11 mouse cellular contexts compared by ENCODE assay signal in the genomic region with DNA sequence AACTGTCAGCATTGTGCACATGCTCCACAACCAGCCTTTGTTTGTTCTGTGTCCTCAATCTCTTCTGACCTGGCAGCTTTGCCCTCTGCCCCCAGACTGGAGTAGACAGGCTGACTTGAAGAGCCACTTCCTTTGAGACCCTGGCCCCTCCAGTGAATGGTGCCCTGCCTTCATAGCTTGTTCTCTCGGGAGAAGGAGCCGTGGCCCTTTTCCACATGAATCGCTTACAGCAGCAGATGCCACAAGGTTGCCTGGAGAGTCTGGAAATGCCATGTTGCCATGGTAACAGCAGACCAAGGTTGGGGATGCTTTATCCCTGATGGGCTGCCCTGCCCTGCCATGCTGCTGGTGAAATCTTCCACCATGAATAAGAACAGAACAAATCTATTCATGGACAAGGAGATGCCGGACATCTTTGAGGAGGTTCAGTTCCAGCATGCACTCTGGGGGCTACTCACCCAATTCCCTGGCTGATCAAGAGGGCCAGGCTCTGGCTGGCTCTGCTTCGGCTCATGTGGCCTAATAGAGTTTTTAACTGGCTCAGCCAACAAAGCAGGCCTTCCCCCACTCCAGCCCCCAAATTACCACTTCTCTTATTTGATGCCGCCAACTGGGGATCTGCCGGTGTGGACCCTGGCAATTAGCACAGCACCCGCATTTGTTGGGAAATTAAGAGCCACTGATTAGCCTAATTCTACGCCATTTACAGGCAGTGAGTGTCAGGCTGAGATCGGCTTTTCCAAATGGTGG. TPM values are rescaled to one million over a fixed set of nuclear protein-coding genes. Genes with fewer than 3 reads are reported as not detected.
DNase-seq lines count a peak whose midpoint lies in the region; ATAC-seq and TF ChIP-seq lines count a peak whose summit lies in the region.
"Had no signal": no experiment of that assay in that cellular context is flagged by ENCODE, and none has a peak within 500 bp of the region (broad histone marks: within the 10 kb centered on the region; RNA-seq: fewer than 3 reads in every experiment).

No protein-coding gene starts in this region.

- H3K4me2 ChIP-seq in midbrain, embryonic 16.5 days (ENCODE audit: low read length): no peak overlapping the region
- no peak overlapping the region for H3K4me2 ChIP-seq in liver, embryonic 11.5 days
- H3K4me2 ChIP-seq: limb, embryonic 15.5 days had no signal

- H3K36me3 ChIP-seq in hindbrain, embryonic 10.5 days: no peaks in the 10 kb centered on the region
- 0 out of 2 replicates have a peak, but pooled peaks cover 4% of the 10 kb centered on the region for H3K36me3 ChIP-seq in midbrain, embryonic 16.5 days (ENCODE audit: control insufficient read depth, insufficient read depth, low read length)
- no peaks in the 10 kb centered on the region for H3K36me3 ChIP-seq in liver, embryonic 11.5 days (ENCODE audit: control insufficient read depth, insufficient read depth, low read length)
- H3K36me3 ChIP-seq: limb, embryonic 15.5 days had no signal

- H3K9ac ChIP-seq in midbrain, embryonic 16.5 days (ENCODE audit: low read depth, low read length): peak overlapping the region; percentile 7; the same call in 1 of the 2 replicates
- H3K9ac ChIP-seq in liver, embryonic 11.5 days (ENCODE audit: low read depth, low read length): no peak overlapping the region
- H3K9ac ChIP-seq: limb, embryonic 15.5 days had no signal

- H3K27me3 ChIP-seq in hindbrain, embryonic 10.5 days (ENCODE audit: insufficient read depth, poor library complexity, severe bottlenecking): 0 out of 2 replicates have a peak, but pooled peaks cover 4% of the 10 kb centered on the region
- H3K27me3 ChIP-seq in midbrain, embryonic 16.5 days (ENCODE audit: control insufficient read depth, insufficient read depth, low read depth, low read length): no peaks in the 10 kb centered on the region
- H3K27me3 ChIP-seq in liver, embryonic 11.5 days (replicated peaks; ENCODE audit: control insufficient read depth, insufficient read depth, low read length): no peaks in the 10 kb centered on the region
- H3K27me3 ChIP-seq: limb, embryonic 15.5 days had no signal

- DNase-seq in brain, embryonic 14.5 days (ENCODE audit: low read depth): peak; percentile 93
- DNase-seq in cerebellum, postnatal 25 days: peak; percentile 76 to 82
- peak; percentile 73 for DNase-seq in hindbrain, embryonic 10.5 days (ENCODE audit: low spot score)
- DNase-seq in kidney, adult 9 months: no peak
- no peak for DNase-seq in spleen, postnatal 14 days (ENCODE audit: low spot score in 2 of 2)
- no peak for DNase-seq in liver, embryonic 11.5 days (ENCODE audit: low spot score)
- DNase-seq in heart, adult 18-20 months: no peak
- DNase-seq: kidney, adult 11 months had no signal

- no peak overlapping the region for H3K4me3 ChIP-seq in hindbrain, embryonic 10.5 days
- no peak overlapping the region for H3K4me3 ChIP-seq in midbrain, embryonic 16.5 days (ENCODE audit: low read depth, low read length)
- no peak overlapping the region for H3K4me3 ChIP-seq in liver, embryonic 11.5 days (ENCODE audit: low read depth, low read length)
- H3K4me3 ChIP-seq: limb, embryonic 15.5 days had no signal

- TF ChIP-seq CTCF in brain, embryonic 14.5 days (IDR thresholded peaks at IDR 0.05; ENCODE audit: borderline replicate concordance, extremely low read depth, insufficient read depth, insufficient read length): no peak

- peak; percentile 90 for ATAC-seq in midbrain, embryonic 16.5 days
- no peak for ATAC-seq in liver, embryonic 11.5 days (replicated peaks; ENCODE audit: low FRiP score)

- H3K4me1 ChIP-seq in hindbrain, embryonic 10.5 days (replicated peaks): peaks cover 33% of the 10 kb centered on the region
- H3K4me1 ChIP-seq in midbrain, embryonic 16.5 days (ENCODE audit: control insufficient read depth, insufficient read depth, low read length): peaks cover 22% of the 10 kb centered on the region
- H3K4me1 ChIP-seq in liver, embryonic 11.5 days (replicated peaks; ENCODE audit: control insufficient read depth, insufficient read depth, low read length): no peaks in the 10 kb centered on the region
- H3K4me1 ChIP-seq: limb, embryonic 15.5 days had no signal

- WGBS in hindbrain, embryonic 10.5 days: 35% methylated on average over 10 of the region's 10 CpGs
- 8% methylated on average over 10 of the region's 10 CpGs for WGBS in midbrain, embryonic 16.5 days
- WGBS in liver, embryonic 11.5 days: 61% methylated on average over 10 of the region's 10 CpGs

- TF ChIP-seq POLR2A in brain, embryonic 14.5 days (IDR thresholded peaks at IDR 0.05; ENCODE audit: borderline replicate concordance, extremely low read depth, insufficient read depth, insufficient read length, poor library complexity, severe bottlenecking): no peak

- peak overlapping the region; percentile 72 for H3K27ac ChIP-seq in hindbrain, embryonic 10.5 days
- H3K27ac ChIP-seq in midbrain, embryonic 16.5 days (ENCODE audit: low read length): peak overlapping the region; percentile 78
- H3K27ac ChIP-seq in liver, embryonic 11.5 days (ENCODE audit: low read depth, low read length): no peak overlapping the region
- H3K27ac ChIP-seq: limb, embryonic 15.5 days had no signal

- no peaks in the 10 kb centered on the region for H3K9me3 ChIP-seq in hindbrain, embryonic 10.5 days
- no peaks in the 10 kb centered on the region for H3K9me3 ChIP-seq in midbrain, embryonic 16.5 days (replicated peaks; ENCODE audit: control insufficient read depth, low read length, poor library complexity, severe bottlenecking)
- no peaks in the 10 kb centered on the region for H3K9me3 ChIP-seq in liver, embryonic 11.5 days (ENCODE audit: control insufficient read depth, low read length)
- H3K9me3 ChIP-seq: limb, embryonic 15.5 days had no signal

RNA-seq across cellular contexts. Expression of gene Kcnc1, which starts 57.8 kb away (rescaled TPM):
- 14.9 and 28.9 TPM in 2 replicates for polyA plus RNA-seq in brain, embryonic 14.5 days (2012; rRNA removed)
- polyA plus RNA-seq in hindbrain, embryonic 10.5 days (2016; fragmentation: Nextera tagmentation; extraction: Ambion mirVana): 0.83 and 2.3 TPM in 2 replicates
- polyA plus RNA-seq in midbrain, embryonic 16.5 days (2015; fragmentation: Nextera tagmentation; extraction: Ambion mirVana): 10.1 and 11.4 TPM in 2 replicates
- polyA plus RNA-seq in liver, embryonic 11.5 days (2014; fragmentation: Nextera tagmentation; extraction: Ambion mirVana): 0.25 and 0.32 TPM in 2 replicates
- under 1 TPM; 0.41 to 0.45 TPM for total RNA-seq in heart, adult 18-20 months (2021)
- total RNA-seq: monocyte, adult 5-6 weeks had no signal

Comparison
In these comparisons a context has a peak if more than half of its experiments do, and no peak if none do; other contexts are left out.
1. DNase-seq: peak in brain, embryonic 14.5 days (single experiment), cerebellum, postnatal 25 days (2 of 2) and hindbrain, embryonic 10.5 days (single experiment); none in kidney, adult 9 months (single experiment), spleen, postnatal 14 days (0 of 2), liver, embryonic 11.5 days (single experiment) and heart, adult 18-20 months (0 of 2).